Mouse (Mus musculus): Measurements from ENCODE around the gene Olfr502. TPM values are rescaled to one million over a fixed set of nuclear protein-coding genes. Genes with fewer than 3 reads are reported as not detected.
"Not testable (repeated sequence)": the region's sequence is repeated elsewhere in the genome, so short reads cannot be mapped to it uniquely, and the experiment has no call there.

Gene Olfr502
- polyA plus RNA-seq (2015; fragmentation: Nextera tagmentation; extraction: Ambion mirVana), result not detected in 2 replicates

DNA sequence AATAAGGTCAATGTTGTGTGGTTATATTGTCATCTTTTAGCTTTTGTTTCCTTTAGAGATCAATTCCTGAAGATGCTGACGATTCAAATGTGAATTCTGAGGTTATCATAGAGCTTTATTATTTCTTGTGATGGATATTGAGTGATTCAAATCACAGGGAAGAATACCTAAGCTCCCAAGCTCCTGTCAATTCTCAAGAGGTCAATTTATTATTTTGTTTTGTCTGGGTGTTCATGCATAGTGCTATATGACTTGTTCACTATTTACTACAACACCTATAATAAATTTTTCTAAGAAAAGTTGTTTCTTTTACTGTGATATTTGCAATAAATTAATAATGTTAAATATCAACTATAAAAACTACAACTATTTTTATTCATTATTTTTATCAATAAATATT is at the start of gene Olfr502:
Gene Olfr502, minus strand, starts transcription at position 101 of the 400 bp plus-strand sequence.
- Histone ChIP-seq H3K4me2 (replicated peaks; ENCODE audit: low read depth, low read length) (no peak within 1 kb of the TSS), H3K27me3 (ENCODE audit: insufficient read depth, low read length) (no peaks in the 10 kb centered on the region), H3K4me3 (ENCODE audit: low read length) (no peak within 1 kb of the TSS), H3K9me3 (ENCODE audit: low read length) (peaks cover 3% of the 10 kb centered on the region; the same call in 1 of the 2 replicates), H3K9ac (replicated peaks; ENCODE audit: low read length) (no peak within 1 kb of the TSS), H3K27ac (ENCODE audit: low read length) (no peak within 1 kb of the TSS), H3K4me1 (ENCODE audit: insufficient read depth, low read length) (no peaks in the 10 kb centered on the region), H3K36me3 (ENCODE audit: insufficient read depth, low read length) (no peaks in the 10 kb centered on the region)
- WGBS, result 70% methylated on average over 1 of the region's 1 CpGs
- no peak for ATAC-seq (ENCODE audit: low FRiP score, low TSS enrichment)

DNA sequence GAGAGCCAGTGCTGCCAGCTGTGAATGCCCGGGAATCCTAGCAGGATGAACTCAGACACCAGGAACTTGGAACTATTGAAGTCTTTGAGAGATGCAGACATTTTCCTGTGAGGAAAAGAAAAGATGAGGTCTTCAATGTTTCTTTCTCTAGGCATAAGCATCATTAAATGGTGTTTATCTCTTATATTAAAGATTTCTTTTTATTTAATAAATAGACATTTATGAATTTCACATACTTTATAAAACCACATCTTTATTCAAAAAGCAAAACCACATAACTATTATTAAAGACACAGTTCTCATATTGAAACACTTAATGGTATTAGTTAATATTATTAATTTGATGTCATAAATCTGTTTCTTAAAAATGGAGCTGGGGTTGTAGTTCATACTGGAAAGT is 40.8 kb upstream of the Olfr502 start, which contains the start of gene Olfr504:
Gene Olfr504, minus strand, starts transcription at position 101 of the 400 bp plus-strand sequence.
- 81% methylated on average over 1 of the region's 1 CpGs for WGBS
- H3K9ac ChIP-seq (replicated peaks; ENCODE audit: low read length), result no peak within 1 kb of the TSS
- no peaks in the 10 kb centered on the region for H3K36me3 ChIP-seq (ENCODE audit: insufficient read depth, low read length)
- no peaks in the 10 kb centered on the region for H3K4me1 ChIP-seq (ENCODE audit: insufficient read depth, low read length)
- no peak within 1 kb of the TSS for H3K4me3 ChIP-seq (ENCODE audit: low read length)
- no peaks in the 10 kb centered on the region for H3K27me3 ChIP-seq (ENCODE audit: insufficient read depth, low read length)
- 0 out of 2 replicates have a peak, but pooled peaks cover 2% of the 10 kb centered on the region for H3K9me3 ChIP-seq (ENCODE audit: low read length)
- ATAC-seq (ENCODE audit: low FRiP score, low TSS enrichment), result no peak
- no peak within 1 kb of the TSS for H3K27ac ChIP-seq (ENCODE audit: low read length)
- no peak within 1 kb of the TSS for H3K4me2 ChIP-seq (replicated peaks; ENCODE audit: low read depth, low read length)

DNA sequence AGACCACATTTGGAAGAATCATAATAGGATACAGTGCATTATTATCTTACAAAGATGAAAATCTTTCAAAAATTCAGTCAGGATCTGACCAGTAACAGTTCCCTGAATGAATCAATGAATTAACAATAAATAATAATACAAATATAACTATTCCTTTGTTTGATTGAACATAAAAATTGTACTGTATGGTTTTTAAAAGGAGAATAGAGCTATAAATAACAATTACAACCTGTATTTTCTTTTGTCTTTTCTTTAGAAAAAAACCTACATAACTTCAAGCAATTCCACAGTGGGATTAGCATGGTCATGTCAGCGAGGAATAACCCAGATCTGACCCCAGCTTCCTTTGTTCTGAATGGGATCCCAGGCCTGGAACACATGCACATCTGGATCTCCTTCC is 19.4 kb upstream of the Olfr502 start, which contains the start of gene Olfr503:
Gene Olfr503, plus strand, starts transcription at position 301 of the 400 bp plus-strand sequence.
- not testable (repeated sequence) for H3K4me3 ChIP-seq (ENCODE audit: low read length); H3K36me3 ChIP-seq (ENCODE audit: insufficient read depth, low read length); H3K9ac ChIP-seq (replicated peaks; ENCODE audit: low read length); H3K27me3 ChIP-seq (ENCODE audit: insufficient read depth, low read length); H3K27ac ChIP-seq (ENCODE audit: low read length); ATAC-seq (ENCODE audit: low FRiP score, low TSS enrichment); H3K4me2 ChIP-seq (replicated peaks; ENCODE audit: low read depth, low read length); H3K4me1 ChIP-seq (ENCODE audit: insufficient read depth, low read length); H3K9me3 ChIP-seq (ENCODE audit: low read length)
- WGBS, result 60% methylated on average over 1 of the region's 1 CpGs

DNA sequence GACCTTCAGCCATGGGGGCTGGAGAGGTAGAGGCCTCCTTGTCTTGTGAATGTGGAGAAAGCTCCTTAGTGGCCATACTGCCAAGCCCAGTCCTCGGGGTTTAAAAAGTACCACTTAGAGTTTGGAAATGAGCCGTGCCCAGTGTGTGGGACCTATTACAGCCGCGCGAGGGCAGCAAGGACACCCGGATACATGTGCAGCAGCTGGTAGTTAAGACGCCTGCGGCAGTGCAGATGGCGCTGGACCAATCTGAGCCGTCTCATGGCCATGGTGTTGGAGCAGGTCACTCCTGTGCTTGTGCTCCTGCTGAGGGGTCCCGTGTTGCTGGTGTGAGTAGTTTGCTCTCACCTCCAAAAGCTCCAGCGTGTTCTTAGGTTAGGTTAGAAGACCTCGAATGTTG is 17.6 kb upstream of the Olfr502 start:
- ATAC-seq (ENCODE audit: low FRiP score, low TSS enrichment), result no peak
- Histone ChIP-seq H3K9ac (replicated peaks; ENCODE audit: low read length) (no peak overlapping the region), H3K4me1 (ENCODE audit: insufficient read depth, low read length) (no peaks in the 10 kb centered on the region), H3K9me3 (ENCODE audit: low read length) (no peaks in the 10 kb centered on the region), H3K4me2 (replicated peaks; ENCODE audit: low read depth, low read length) (no peak overlapping the region), H3K27ac (ENCODE audit: low read length) (no peak overlapping the region), H3K27me3 (ENCODE audit: insufficient read depth, low read length) (no peaks in the 10 kb centered on the region), H3K36me3 (ENCODE audit: insufficient read depth, low read length) (no peaks in the 10 kb centered on the region), H3K4me3 (ENCODE audit: low read length) (no peak overlapping the region)
- 87% methylated on average over 13 of the region's 13 CpGs for WGBS

Other genes with a start within 250 kb of the Olfr502 start
- gene Olfr490, start 236.1 kb downstream of the Olfr502 start, polyA plus RNA-seq (2015; fragmentation: Nextera tagmentation; extraction: Ambion mirVana), result not detected in 2 replicates
- not detected in 2 replicates for gene Olfr491, start 211.6 kb downstream of the Olfr502 start, polyA plus RNA-seq (2015; fragmentation: Nextera tagmentation; extraction: Ambion mirVana)
- gene Olfr492, start 201.4 kb downstream of the Olfr502 start, polyA plus RNA-seq (2015; fragmentation: Nextera tagmentation; extraction: Ambion mirVana), result not detected in 2 replicates
- gene Olfr493, start 178.1 kb downstream of the Olfr502 start, polyA plus RNA-seq (2015; fragmentation: Nextera tagmentation; extraction: Ambion mirVana), result not detected in 2 replicates
- not detected in 2 replicates for gene Olfr494, start 159.7 kb downstream of the Olfr502 start, polyA plus RNA-seq (2015; fragmentation: Nextera tagmentation; extraction: Ambion mirVana)
- gene Olfr495, start 131.9 kb downstream of the Olfr502 start, polyA plus RNA-seq (2015; fragmentation: Nextera tagmentation; extraction: Ambion mirVana), result not detected in 2 replicates
- gene Olfr497, start 104.6 kb downstream of the Olfr502 start, polyA plus RNA-seq (2015; fragmentation: Nextera tagmentation; extraction: Ambion mirVana), result not detected in 2 replicates
- not detected in 2 replicates for gene Olfr498, start 59.7 kb downstream of the Olfr502 start, polyA plus RNA-seq (2015; fragmentation: Nextera tagmentation; extraction: Ambion mirVana)
- gene Olfr503, start 19.5 kb upstream of the Olfr502 start, polyA plus RNA-seq (2015; fragmentation: Nextera tagmentation; extraction: Ambion mirVana), result not detected in 2 replicates
- gene Olfr504, start 40.7 kb upstream of the Olfr502 start, polyA plus RNA-seq (2015; fragmentation: Nextera tagmentation; extraction: Ambion mirVana), result not detected in 2 replicates
- not detected in 2 replicates for gene Olfr506, start 85.7 kb upstream of the Olfr502 start, polyA plus RNA-seq (2015; fragmentation: Nextera tagmentation; extraction: Ambion mirVana)
- not detected in 2 replicates for gene Olfr507, start 96.7 kb upstream of the Olfr502 start, polyA plus RNA-seq (2015; fragmentation: Nextera tagmentation; extraction: Ambion mirVana)
- gene Olfr508, start 104.9 kb upstream of the Olfr502 start, polyA plus RNA-seq (2015; fragmentation: Nextera tagmentation; extraction: Ambion mirVana), result not detected in 2 replicates
- not detected in 2 replicates for gene Olfr509, start 126.8 kb upstream of the Olfr502 start, polyA plus RNA-seq (2015; fragmentation: Nextera tagmentation; extraction: Ambion mirVana)
- gene Olfr510, start 141.4 kb upstream of the Olfr502 start, polyA plus RNA-seq (2015; fragmentation: Nextera tagmentation; extraction: Ambion mirVana), result not detected in 2 replicates
- gene Olfr512, start 188.3 kb upstream of the Olfr502 start, polyA plus RNA-seq (2015; fragmentation: Nextera tagmentation; extraction: Ambion mirVana), result not detected in 2 replicates
- gene Olfr513, start 225.9 kb upstream of the Olfr502 start, polyA plus RNA-seq (2015; fragmentation: Nextera tagmentation; extraction: Ambion mirVana), result not detected in 2 replicates

All from kidney, embryonic 16.5 days (tissue).